Mouse (Mus musculus) heart, embryonic 12.5 days (tissue): Measurements from ENCODE around the gene Btg2. TPM values are rescaled to one million over a fixed set of nuclear protein-coding genes. Genes with fewer than 3 reads are reported as not detected.

Experiments
- ATAC-seq: fragments of 200-750 bp; cut with Nextera tagmentation; 2 replicates; pipeline ENCODE4 v1.8.0; 2017; ENCODE audit warnings: moderate TSS enrichment, moderate library complexity; ENCODE audit not compliant: insufficient number of reproducible peaks, low FRiP score
- H3K27ac ChIP-seq: fragments of 300-500 bp; sonication (generic); 2 replicates; pipeline ENCODE4 v1.5.1; 2016; ENCODE audit warnings: mild to moderate bottlenecking, moderate library complexity; ENCODE audit not compliant: poor library complexity, severe bottlenecking
- H3K27me3 ChIP-seq: fragments of 300-500 bp; sonication (generic); replicated peaks from 2 replicates; pipeline ENCODE4 v1.6.1; 2016; ENCODE audit warnings: mild to moderate bottlenecking, moderate library complexity
- H3K36me3 ChIP-seq: fragments of 300-500 bp; sonication (generic); 2 replicates; pipeline ENCODE4 v1.6.1; 2016; ENCODE audit warnings: mild to moderate bottlenecking, moderate library complexity
- H3K4me1 ChIP-seq: fragments of 300-500 bp; sonication (generic); replicated peaks from 2 replicates; pipeline ENCODE4 v1.6.1; 2016; ENCODE audit warnings: mild to moderate bottlenecking
- H3K4me2 ChIP-seq: fragments of 300-500 bp; sonication (generic); 2 replicates; pipeline ENCODE4 v1.6.1; 2016; ENCODE audit warnings: mild to moderate bottlenecking, moderate library complexity
- H3K4me3 ChIP-seq: fragments of 300-500 bp; sonication (generic); 2 replicates; pipeline ENCODE4 v1.5.1; 2016; ENCODE audit warnings: mild to moderate bottlenecking
- H3K9ac ChIP-seq: fragments of 300-500 bp; sonication (generic); 2 replicates; pipeline ENCODE4 v1.6.1; 2016; ENCODE audit warnings: mild to moderate bottlenecking, moderate library complexity
- H3K9me3 ChIP-seq: fragments of 300-500 bp; sonication (generic); replicated peaks from 2 replicates; pipeline ENCODE4 v1.6.1; 2016; ENCODE audit warnings: mild to moderate bottlenecking, moderate library complexity
- WGBS: fragments of 180-500 bp; shearing (Covaris S2); methylation state at CpG from one replicate; pipeline ENCODE4 v1.1.7; 2016; 5-methylcytosine and 5-hydroxymethylcytosine counted together
- polyA plus RNA-seq: library from polyadenylated mRNA; unstranded; fragments of >200 nt; fragmentation: Nextera tagmentation; extraction: Ambion mirVana; gene quantifications from 2 replicates; pipeline ENCODE4 v1.2.1, GENCODE M21; 2016

The Btg2 gene
- polyA plus RNA-seq, 1 experiment from 2014 or later = 37.8 TPM

GRCm38 (mm10) chr1:134089074-134089473 lies 10.2 kb upstream of the Btg2 start:
- no peaks in the 10 kb centered on the region for H3K36me3 ChIP-seq
- no peak overlapping the region for H3K4me3 ChIP-seq
- WGBS = 83% methylated on average over 7 of the region's 7 CpGs
- H3K9me3 ChIP-seq = no peaks in the 10 kb centered on the region
- H3K4me2 ChIP-seq = no peak overlapping the region
- no peaks in the 10 kb centered on the region for H3K27me3 ChIP-seq
- no peak for ATAC-seq
- H3K27ac ChIP-seq = no peak overlapping the region
- H3K4me1 ChIP-seq = peaks cover 43% of the 10 kb centered on the region
- H3K9ac ChIP-seq = no peak overlapping the region

- WGBS = 9% methylated on average over 16 of the region's 16 CpGs
- peaks cover 44% of the 10 kb centered on the region for H3K4me1 ChIP-seq
Observed at GRCm38 (mm10) chr1:134086811-134087398, 8.0 kb upstream of the Btg2 start.

GRCm38 (mm10) chr1:134086017-134086416 lies 7.1 kb upstream of the Btg2 start:
- Histone ChIP-seq H3K4me2 (no peak overlapping the region), H3K36me3 (no peaks in the 10 kb centered on the region), H3K4me3 (no peak overlapping the region), H3K27me3 (no peaks in the 10 kb centered on the region), H3K9me3 (no peaks in the 10 kb centered on the region), H3K4me1 (peaks cover 44% of the 10 kb centered on the region), H3K9ac (no peak overlapping the region), H3K27ac (0 out of 2 replicates have a peak overlapping the region, but pooled peaks have one; percentile 55)
- WGBS = 39% methylated on average over 3 of the region's 3 CpGs
- no peak; the same call in 1 of the 2 replicates for ATAC-seq

More at GRCm38 (mm10) chr1:134086811-134087398, 8.0 kb upstream of the Btg2 start:
- peak; percentile 41; the same call in 1 of the 2 replicates for ATAC-seq
- Histone ChIP-seq H3K4me2 (peak overlapping the region; percentile 53), H3K36me3 (no peaks in the 10 kb centered on the region), H3K27me3 (no peaks in the 10 kb centered on the region), H3K9me3 (no peaks in the 10 kb centered on the region), H3K4me3 (peak overlapping the region; percentile 15; the same call in 1 of the 2 replicates), H3K9ac (peak overlapping the region; percentile 58), H3K27ac (peak overlapping the region; percentile 55)

- Histone ChIP-seq H3K27ac (peak overlapping the region; percentile 93), H3K27me3 (no peaks in the 10 kb centered on the region), H3K9ac (no peak overlapping the region), H3K36me3 (no peaks in the 10 kb centered on the region), H3K4me1 (peaks cover 60% of the 10 kb centered on the region), H3K4me2 (no peak overlapping the region), H3K9me3 (no peaks in the 10 kb centered on the region), H3K4me3 (no peak overlapping the region)
- 74% methylated on average over 3 of the region's 3 CpGs for WGBS
- no peak for ATAC-seq
Observed at GRCm38 (mm10) chr1:134084128-134084527, 5.2 kb upstream of the Btg2 start.

- Histone ChIP-seq H3K4me2 (peak overlapping the region; percentile 42; the same call in 1 of the 2 replicates), H3K27me3 (no peaks in the 10 kb centered on the region), H3K4me1 (peaks cover 60% of the 10 kb centered on the region), H3K36me3 (no peaks in the 10 kb centered on the region), H3K9me3 (no peaks in the 10 kb centered on the region), H3K9ac (peak overlapping the region; percentile 52; the same call in 1 of the 2 replicates), H3K27ac (peak overlapping the region; percentile 93), H3K4me3 (no peak overlapping the region)
- 75% methylated on average over 8 of the region's 8 CpGs for WGBS
- no peak for ATAC-seq
Observed at GRCm38 (mm10) chr1:134083676-134084075, 4.8 kb upstream of the Btg2 start.

GRCm38 (mm10) chr1:134082987-134083516 lies 4.1 kb upstream of the Btg2 start:
- H3K27me3 ChIP-seq = no peaks in the 10 kb centered on the region
- ATAC-seq = peak; percentile 7; the same call in 1 of the 2 replicates
- 16% methylated on average over 11 of the region's 11 CpGs for WGBS
- H3K9ac ChIP-seq = peak overlapping the region; percentile 52
- no peaks in the 10 kb centered on the region for H3K36me3 ChIP-seq
- peak overlapping the region; percentile 42 for H3K4me2 ChIP-seq
- H3K9me3 ChIP-seq = no peaks in the 10 kb centered on the region
- H3K4me3 ChIP-seq = no peak overlapping the region
- H3K4me1 ChIP-seq = peaks cover 60% of the 10 kb centered on the region
- peak overlapping the region; percentile 93 for H3K27ac ChIP-seq

GRCm38 (mm10) chr1:134080881-134081450 lies 2.0 kb upstream of the Btg2 start:
- Histone ChIP-seq H3K4me3 (no peak overlapping the region), H3K27me3 (no peaks in the 10 kb centered on the region), H3K9me3 (no peaks in the 10 kb centered on the region), H3K9ac (no peak overlapping the region), H3K4me2 (no peak overlapping the region), H3K36me3 (peaks cover 13% of the 10 kb centered on the region), H3K27ac (no peak overlapping the region), H3K4me1 (peaks cover 64% of the 10 kb centered on the region)
- WGBS = 82% methylated on average over 5 of the region's 5 CpGs
- ATAC-seq = no peak

- no peak for ATAC-seq
- 62% methylated on average over 4 of the region's 4 CpGs for WGBS
- no peaks in the 10 kb centered on the region for H3K27me3 ChIP-seq
- H3K4me1 ChIP-seq = peaks cover 62% of the 10 kb centered on the region
- no peak overlapping the region for H3K4me3 ChIP-seq
- H3K9ac ChIP-seq = no peak overlapping the region
- peak overlapping the region; percentile 89 for H3K27ac ChIP-seq
- peaks cover 18% of the 10 kb centered on the region for H3K36me3 ChIP-seq
- H3K4me2 ChIP-seq = no peak overlapping the region
- no peaks in the 10 kb centered on the region for H3K9me3 ChIP-seq
Observed at GRCm38 (mm10) chr1:134080406-134080805, 1.5 kb upstream of the Btg2 start.

- Histone ChIP-seq H3K9me3 (no peaks in the 10 kb centered on the region), H3K36me3 (peaks cover 24% of the 10 kb centered on the region), H3K4me2 (peak overlapping the region; percentile 82), H3K27ac (peak overlapping the region; percentile 89), H3K4me3 (peak overlapping the region; percentile 83), H3K27me3 (no peaks in the 10 kb centered on the region), H3K4me1 (peaks cover 65% of the 10 kb centered on the region), H3K9ac (peak overlapping the region; percentile 77)
- whole genome bisulfite sequencing = 11% methylated on average over 9 of the region's 9 CpGs
- no peak for ATAC-seq
Observed at GRCm38 (mm10) chr1:134079477-134080163, 700 bp upstream of the Btg2 start.

GRCm38 (mm10) chr1:134078061-134078795 lies 692 bp downstream of the Btg2 start:
- peak overlapping the region; percentile 89 for H3K9ac ChIP-seq
- 7% methylated on average over 19 of the region's 19 CpGs for WGBS
- peaks cover 69% of the 10 kb centered on the region for H3K4me1 ChIP-seq
- peak overlapping the region; percentile 83 for H3K4me3 ChIP-seq
- no peaks in the 10 kb centered on the region for H3K9me3 ChIP-seq
- H3K27ac ChIP-seq = peak overlapping the region; percentile 80
- ATAC-seq = peak; percentile 59
- peaks cover 26% of the 10 kb centered on the region for H3K36me3 ChIP-seq
- peak overlapping the region; percentile 82 for H3K4me2 ChIP-seq
- H3K27me3 ChIP-seq = no peaks in the 10 kb centered on the region
